Mouse (Mus musculus): ENCODE measurements around the gene Pllp. TPM values are rescaled to one million over a fixed set of nuclear protein-coding genes. Genes with fewer than 3 reads are reported as not detected.

Pllp gene
- polyA plus RNA-seq, 1 experiment from 2014 or later = 0.25 TPM

DNA sequence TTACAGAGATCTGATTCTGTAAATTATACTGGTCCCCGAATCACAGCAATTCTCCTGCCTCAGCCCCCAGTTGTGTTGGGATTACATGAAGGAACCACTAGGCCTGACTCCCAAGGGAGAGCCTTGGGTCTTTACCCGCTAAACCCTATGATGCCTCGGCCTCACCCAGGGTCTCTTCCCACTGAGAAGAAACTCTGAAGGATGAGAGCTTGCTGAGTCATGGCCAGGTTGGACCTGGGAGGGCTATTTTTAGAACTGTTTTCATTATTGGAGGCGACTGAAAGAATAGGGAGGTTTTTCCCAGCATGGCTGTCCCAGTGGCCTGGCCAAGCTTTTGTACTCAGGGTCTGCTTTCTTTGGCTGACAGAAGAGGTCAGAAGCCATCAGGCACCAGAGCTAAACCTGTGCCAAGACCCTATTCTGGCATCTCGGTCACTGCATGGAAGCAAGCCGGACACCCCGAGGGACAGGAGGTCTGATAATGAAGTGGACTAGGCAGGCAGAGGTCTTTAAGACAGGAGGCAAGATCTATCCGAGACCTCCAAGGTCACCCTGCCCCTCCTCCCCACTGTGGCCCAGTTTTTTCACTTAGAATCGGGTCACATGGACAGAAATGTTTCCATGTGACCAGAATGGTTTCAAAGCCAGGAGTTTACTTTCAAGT lies 10.8 kb upstream of the Pllp start:
- DNase-seq (ENCODE audit: low spot score) (no peak), ATAC-seq (ENCODE audit: low FRiP score) (no peak)
- H3K27ac ChIP-seq (ENCODE audit: low read depth, low read length) = no peak overlapping the region
- H3K9me3 ChIP-seq (ENCODE audit: control insufficient read depth, low read length) = no peaks in the 10 kb centered on the region
- H3K36me3 ChIP-seq (ENCODE audit: control insufficient read depth, insufficient read depth, low read length) = no peaks in the 10 kb centered on the region
- H3K4me3 ChIP-seq (ENCODE audit: low read depth, low read length) = no peak overlapping the region
- H3K4me1 ChIP-seq (replicated peaks; ENCODE audit: control insufficient read depth, insufficient read depth, low read length) = no peaks in the 10 kb centered on the region
- H3K9ac ChIP-seq (ENCODE audit: low read depth, low read length) = no peak overlapping the region
- no peak overlapping the region for H3K4me2 ChIP-seq (replicated peaks; ENCODE audit: low read depth, low read length)
- 79% methylated on average over 9 of the region's 9 CpGs for WGBS
- H3K27me3 ChIP-seq (ENCODE audit: control insufficient read depth, insufficient read depth, low read length) = 0 out of 2 replicates have a peak, but pooled peaks cover 2% of the 10 kb centered on the region

DNA sequence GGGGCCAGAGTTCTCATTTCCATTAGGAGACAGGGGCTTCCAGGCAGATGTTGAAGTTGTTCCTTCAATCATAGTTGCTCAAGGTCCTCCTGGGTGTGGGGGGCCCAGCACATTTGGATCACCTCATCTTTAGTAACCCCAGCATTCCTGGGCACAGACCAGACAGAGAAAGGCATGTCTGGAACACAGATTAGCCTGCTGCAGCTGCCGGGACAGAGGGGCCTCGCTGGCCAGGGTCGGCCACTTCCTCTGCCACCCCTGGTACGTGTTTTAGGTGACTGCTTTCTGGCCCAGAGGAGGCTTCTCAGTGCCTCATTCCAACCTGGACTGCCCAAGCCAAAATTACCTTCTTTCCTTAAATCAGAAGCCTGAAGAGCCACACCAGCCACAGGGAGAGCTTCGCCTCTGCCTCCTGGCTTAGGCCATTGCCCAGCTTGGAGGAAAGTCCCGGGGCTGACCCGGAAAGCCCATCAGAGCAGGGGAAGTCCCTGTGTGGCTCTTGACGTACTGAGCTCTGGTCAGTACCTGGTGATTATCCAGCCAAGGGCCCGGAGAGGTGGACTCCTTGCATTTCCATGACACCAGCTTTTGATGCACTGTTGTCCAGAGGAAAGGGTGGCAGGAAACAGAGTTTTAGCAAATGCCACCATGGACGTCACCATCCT lies 9.6 kb upstream of the Pllp start:
- H3K36me3 ChIP-seq (ENCODE audit: control insufficient read depth, insufficient read depth, low read length) = no peaks in the 10 kb centered on the region
- H3K4me2 ChIP-seq (replicated peaks; ENCODE audit: low read depth, low read length) = no peak overlapping the region
- ATAC-seq (ENCODE audit: low FRiP score) (no peak), DNase-seq (ENCODE audit: low spot score) (no peak)
- WGBS = 83% methylated on average over 10 of the region's 10 CpGs
- no peaks in the 10 kb centered on the region for H3K9me3 ChIP-seq (ENCODE audit: control insufficient read depth, low read length)
- no peak overlapping the region for H3K27ac ChIP-seq (ENCODE audit: low read depth, low read length)
- no peaks in the 10 kb centered on the region for H3K4me1 ChIP-seq (replicated peaks; ENCODE audit: control insufficient read depth, insufficient read depth, low read length)
- H3K27me3 ChIP-seq (ENCODE audit: control insufficient read depth, insufficient read depth, low read length) = 0 out of 2 replicates have a peak, but pooled peaks cover 2% of the 10 kb centered on the region
- no peak overlapping the region for H3K4me3 ChIP-seq (ENCODE audit: low read depth, low read length)
- no peak overlapping the region for H3K9ac ChIP-seq (ENCODE audit: low read depth, low read length)

DNA sequence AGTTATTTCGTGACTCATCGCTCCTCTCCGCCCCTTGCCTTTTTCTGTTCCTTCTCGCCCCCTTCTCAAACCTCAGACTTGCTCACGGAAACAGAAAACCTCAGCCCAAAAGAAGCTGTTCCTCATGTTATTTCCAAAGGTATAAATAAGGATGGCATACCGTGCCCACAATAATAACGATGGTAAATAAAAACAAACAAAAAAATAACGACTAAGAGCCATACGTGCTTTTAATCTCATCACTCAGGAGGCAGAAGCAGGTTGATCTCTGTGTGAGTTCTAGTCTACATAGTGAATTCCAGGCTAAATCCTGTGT lies 8.5 kb upstream of the Pllp start:
- H3K27ac ChIP-seq (ENCODE audit: low read depth, low read length) = 0 out of 2 replicates have a peak overlapping the region, but pooled peaks have one; percentile 2
- H3K9me3 ChIP-seq (ENCODE audit: control insufficient read depth, low read length) = no peaks in the 10 kb centered on the region
- H3K9ac ChIP-seq (ENCODE audit: low read depth, low read length) = peak overlapping the region; percentile 46
- H3K4me3 ChIP-seq (ENCODE audit: low read depth, low read length) = peak overlapping the region; percentile 45
- H3K4me2 ChIP-seq (replicated peaks; ENCODE audit: low read depth, low read length) = peak overlapping the region; percentile 44
- H3K36me3 ChIP-seq (ENCODE audit: control insufficient read depth, insufficient read depth, low read length) = no peaks in the 10 kb centered on the region
- ATAC-seq (ENCODE audit: low FRiP score) (no peak), DNase-seq (ENCODE audit: low spot score) (no peak)
- WGBS = 18% methylated on average over 9 of the region's 9 CpGs
- H3K27me3 ChIP-seq (ENCODE audit: control insufficient read depth, insufficient read depth, low read length) = 0 out of 2 replicates have a peak, but pooled peaks cover 2% of the 10 kb centered on the region
- H3K4me1 ChIP-seq (replicated peaks; ENCODE audit: control insufficient read depth, insufficient read depth, low read length) = no peaks in the 10 kb centered on the region

DNA sequence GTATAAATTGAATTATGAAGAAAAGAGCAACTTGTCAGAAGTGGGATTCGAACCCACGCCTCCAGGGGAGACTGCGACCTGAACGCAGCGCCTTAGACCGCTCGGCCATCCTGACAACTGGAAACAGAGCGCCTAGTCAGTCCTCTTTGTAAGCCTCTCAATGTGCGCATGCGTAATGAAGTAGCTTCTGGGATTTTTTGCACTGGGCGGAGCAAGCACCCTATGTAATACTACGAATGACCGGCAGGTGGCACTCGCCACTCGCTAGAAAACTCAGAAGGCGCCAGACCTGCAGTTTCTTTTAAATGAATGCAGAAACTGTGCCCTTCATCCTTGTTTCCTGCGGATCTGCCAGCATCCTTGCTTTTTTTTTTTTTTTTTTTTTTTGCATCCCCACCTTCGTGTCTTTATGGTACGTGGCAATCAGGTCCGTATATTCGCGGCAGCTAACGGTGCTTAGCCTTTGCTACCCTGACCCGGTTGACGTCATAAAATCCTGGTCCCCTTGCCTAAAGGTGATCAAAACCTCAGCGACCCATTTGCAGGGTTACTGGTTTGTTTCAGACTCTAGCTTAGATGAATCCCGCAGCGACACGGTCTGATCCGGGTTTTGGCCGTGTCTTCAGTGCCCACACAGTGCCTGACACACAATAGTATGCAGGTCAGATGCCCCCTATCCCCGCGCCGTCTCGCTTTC lies 8.0 kb upstream of the Pllp start:
- Histone ChIP-seq H3K27ac (ENCODE audit: low read depth, low read length) (0 out of 2 replicates have a peak overlapping the region, but pooled peaks have one; percentile 2), H3K4me3 (ENCODE audit: low read depth, low read length) (peak overlapping the region; percentile 45), H3K36me3 (ENCODE audit: control insufficient read depth, insufficient read depth, low read length) (no peaks in the 10 kb centered on the region), H3K9me3 (ENCODE audit: control insufficient read depth, low read length) (no peaks in the 10 kb centered on the region), H3K27me3 (ENCODE audit: control insufficient read depth, insufficient read depth, low read length) (0 out of 2 replicates have a peak, but pooled peaks cover 2% of the 10 kb centered on the region), H3K4me2 (replicated peaks; ENCODE audit: low read depth, low read length) (peak overlapping the region; percentile 44), H3K9ac (ENCODE audit: low read depth, low read length) (peak overlapping the region; percentile 46), H3K4me1 (replicated peaks; ENCODE audit: control insufficient read depth, insufficient read depth, low read length) (no peaks in the 10 kb centered on the region)
- peak; percentile 100 for DNase-seq (ENCODE audit: low spot score)
- peak; percentile 93 for ATAC-seq (ENCODE audit: low FRiP score)
- WGBS = under 1% methylated on average over 35 of the region's 35 CpGs

DNA sequence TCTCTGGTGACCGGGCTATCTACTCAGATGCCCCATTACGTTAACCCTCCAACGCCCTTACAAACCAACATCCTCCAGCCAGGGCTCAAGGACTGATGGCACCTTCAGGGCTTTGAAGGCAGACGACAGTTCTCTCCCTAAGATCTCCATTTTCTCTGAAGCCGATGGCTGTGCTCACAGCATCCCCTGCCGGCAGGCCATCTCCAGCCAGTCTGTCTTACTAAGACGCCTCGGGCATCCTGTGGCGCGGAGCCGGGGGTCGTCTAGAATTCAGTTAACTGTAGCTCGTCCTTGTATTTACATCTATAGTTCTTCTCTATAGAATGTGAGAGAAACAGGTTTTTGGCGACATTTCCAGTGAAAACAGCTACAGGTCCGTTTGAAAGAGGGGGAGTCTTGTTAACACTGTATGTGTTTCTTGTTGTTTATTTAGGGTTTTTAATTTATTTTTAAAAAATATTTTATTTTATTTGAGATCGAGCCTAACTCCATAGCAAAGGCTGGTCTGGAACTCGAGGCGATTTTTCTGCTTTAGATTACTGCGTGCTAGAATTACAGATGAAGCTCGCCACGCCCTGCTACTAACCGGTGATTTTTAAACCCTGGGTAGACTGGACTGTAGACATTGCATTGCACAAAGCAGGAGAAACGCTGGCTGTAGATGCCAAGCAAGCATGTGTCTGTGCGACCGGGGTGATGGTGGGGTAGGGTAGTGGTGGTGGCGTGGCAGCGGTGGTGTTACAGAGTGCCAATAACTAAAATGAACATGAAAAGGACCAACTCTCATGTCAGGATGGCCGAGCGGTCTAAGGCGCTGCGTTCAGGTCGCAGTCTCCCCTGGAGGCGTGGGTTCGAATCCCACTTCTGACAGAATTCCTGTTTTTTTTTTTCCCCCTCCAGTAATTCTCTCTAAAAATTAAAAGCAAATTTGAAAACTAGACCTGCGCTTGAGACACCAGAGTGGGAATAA lies 7.1 kb upstream of the Pllp start:
- Histone ChIP-seq H3K9ac (ENCODE audit: low read depth, low read length) (no peak overlapping the region; the same call in 1 of the 2 replicates), H3K9me3 (ENCODE audit: control insufficient read depth, low read length) (no peaks in the 10 kb centered on the region), H3K36me3 (ENCODE audit: control insufficient read depth, insufficient read depth, low read length) (no peaks in the 10 kb centered on the region), H3K4me2 (replicated peaks; ENCODE audit: low read depth, low read length) (peak overlapping the region; percentile 39), H3K4me3 (ENCODE audit: low read depth, low read length) (peak overlapping the region; percentile 33), H3K4me1 (replicated peaks; ENCODE audit: control insufficient read depth, insufficient read depth, low read length) (no peaks in the 10 kb centered on the region), H3K27ac (ENCODE audit: low read depth, low read length) (peak overlapping the region; percentile 49), H3K27me3 (ENCODE audit: control insufficient read depth, insufficient read depth, low read length) (0 out of 2 replicates have a peak, but pooled peaks cover 4% of the 10 kb centered on the region)
- DNase-seq (ENCODE audit: low spot score) (peak; percentile 88), ATAC-seq (ENCODE audit: low FRiP score) (peak; percentile 88)
- under 1% methylated on average over 35 of the region's 35 CpGs for WGBS

DNA sequence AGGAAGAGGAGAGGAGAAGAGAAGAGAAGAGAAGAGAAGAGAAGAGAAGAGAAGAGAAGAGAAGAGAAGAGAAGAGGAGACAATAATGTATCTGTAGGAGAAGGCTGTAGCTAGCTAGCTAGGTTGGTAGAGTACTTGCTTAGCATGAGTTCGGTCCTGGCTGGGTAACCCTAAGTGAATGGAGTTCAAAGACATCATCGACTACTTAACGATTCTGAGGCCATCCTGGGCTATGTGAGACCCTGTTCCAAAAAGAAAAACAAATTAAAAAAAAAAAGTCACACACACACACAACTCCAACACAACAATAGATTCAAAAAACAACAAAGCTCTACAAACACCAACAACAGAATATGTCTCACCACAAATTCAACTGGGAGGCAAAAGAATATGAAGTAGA lies 6.1 kb upstream of the Pllp start:
- Histone ChIP-seq H3K4me3 (ENCODE audit: low read depth, low read length) (no peak overlapping the region), H3K27ac (ENCODE audit: low read depth, low read length) (no peak overlapping the region), H3K27me3 (ENCODE audit: control insufficient read depth, insufficient read depth, low read length) (peaks cover 5% of the 10 kb centered on the region), H3K4me1 (replicated peaks; ENCODE audit: control insufficient read depth, insufficient read depth, low read length) (no peaks in the 10 kb centered on the region), H3K9ac (ENCODE audit: low read depth, low read length) (no peak overlapping the region), H3K9me3 (ENCODE audit: control insufficient read depth, low read length) (no peaks in the 10 kb centered on the region), H3K36me3 (ENCODE audit: control insufficient read depth, insufficient read depth, low read length) (no peaks in the 10 kb centered on the region), H3K4me2 (replicated peaks; ENCODE audit: low read depth, low read length) (no peak overlapping the region)
- WGBS = 71% methylated on average over 3 of the region's 3 CpGs
- no peak for DNase-seq (ENCODE audit: low spot score)
- ATAC-seq (ENCODE audit: low FRiP score) = no peak

DNA sequence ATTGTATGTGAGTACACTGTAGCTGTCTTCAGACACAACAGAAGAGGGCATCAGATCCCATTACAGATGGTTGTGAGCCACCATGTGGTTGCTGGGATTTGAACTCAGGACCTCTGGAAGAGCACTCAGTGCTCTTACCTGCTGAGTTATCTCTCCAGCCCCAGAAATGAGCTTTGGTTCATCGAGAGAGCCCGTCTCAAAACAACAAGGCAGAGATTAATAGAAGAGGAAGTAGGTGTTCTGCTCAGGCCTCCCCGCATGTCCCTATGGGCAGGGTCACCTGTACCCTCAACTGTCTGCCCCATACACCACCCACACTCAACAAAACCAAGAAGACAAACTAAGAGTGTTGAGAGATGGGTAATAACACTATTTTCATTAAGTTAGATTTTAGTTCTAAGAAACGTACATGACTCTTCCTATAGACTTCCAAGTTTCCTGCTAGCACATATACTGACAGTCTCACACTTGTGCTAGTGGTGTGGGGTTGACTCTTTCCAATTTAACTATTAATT lies 4.4 kb upstream of the Pllp start:
- H3K27ac ChIP-seq (ENCODE audit: low read depth, low read length) = no peak overlapping the region
- DNase-seq (ENCODE audit: low spot score) (no peak), ATAC-seq (ENCODE audit: low FRiP score) (no peak)
- H3K4me2 ChIP-seq (replicated peaks; ENCODE audit: low read depth, low read length) = no peak overlapping the region
- H3K9ac ChIP-seq (ENCODE audit: low read depth, low read length) = no peak overlapping the region
- H3K4me3 ChIP-seq (ENCODE audit: low read depth, low read length) = no peak overlapping the region
- H3K9me3 ChIP-seq (ENCODE audit: control insufficient read depth, low read length) = no peaks in the 10 kb centered on the region
- H3K4me1 ChIP-seq (replicated peaks; ENCODE audit: control insufficient read depth, insufficient read depth, low read length) = peaks cover 5% of the 10 kb centered on the region
- no peaks in the 10 kb centered on the region for H3K36me3 ChIP-seq (ENCODE audit: control insufficient read depth, insufficient read depth, low read length)
- 92% methylated on average over 4 of the region's 4 CpGs for WGBS
- peaks cover 19% of the 10 kb centered on the region for H3K27me3 ChIP-seq (ENCODE audit: control insufficient read depth, insufficient read depth, low read length)

DNA sequence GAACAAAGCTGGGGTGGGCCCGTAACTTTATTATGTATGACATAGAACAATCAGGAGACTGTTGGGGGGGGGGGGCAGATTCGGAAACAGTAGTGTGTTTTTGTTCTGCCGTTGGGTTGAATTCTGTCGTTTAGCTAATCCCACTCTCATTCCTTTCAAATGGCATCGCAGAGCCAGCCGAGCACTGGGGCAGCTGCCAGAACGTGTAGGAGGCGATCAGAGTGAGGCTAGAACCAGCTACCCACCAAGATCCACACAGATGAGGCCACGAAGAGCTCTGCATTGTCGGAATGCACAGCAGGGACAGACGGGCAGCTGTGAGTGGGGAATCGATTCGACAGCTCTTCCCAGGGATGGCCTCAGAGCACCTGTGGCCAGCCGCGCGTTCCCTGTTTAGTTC lies 3.3 kb upstream of the Pllp start:
- no peaks in the 10 kb centered on the region for H3K36me3 ChIP-seq (ENCODE audit: control insufficient read depth, insufficient read depth, low read length)
- no peak overlapping the region for H3K27ac ChIP-seq (ENCODE audit: low read depth, low read length)
- 69% methylated on average over 16 of the region's 16 CpGs for WGBS
- H3K4me3 ChIP-seq (ENCODE audit: low read depth, low read length) = no peak overlapping the region
- no peak overlapping the region for H3K9ac ChIP-seq (ENCODE audit: low read depth, low read length)
- peaks cover 9% of the 10 kb centered on the region for H3K4me1 ChIP-seq (replicated peaks; ENCODE audit: control insufficient read depth, insufficient read depth, low read length)
- H3K27me3 ChIP-seq (ENCODE audit: control insufficient read depth, insufficient read depth, low read length) = peaks cover 30% of the 10 kb centered on the region
- no peaks in the 10 kb centered on the region for H3K9me3 ChIP-seq (ENCODE audit: control insufficient read depth, low read length)
- DNase-seq (ENCODE audit: low spot score) = no peak
- H3K4me2 ChIP-seq (replicated peaks; ENCODE audit: low read depth, low read length) = no peak overlapping the region
- ATAC-seq (ENCODE audit: low FRiP score) = no peak
